Mouse (Mus musculus) lung, postnatal 10 days (tissue): ENCODE results near the gene Dbndd1.
"Not testable (repeated sequence)": the region's sequence is repeated elsewhere in the genome, so short reads cannot be mapped to it uniquely, and the experiment has no call there.

Experiments
- DNase-seq: peaks from one replicate; pipeline ENCODE4 v3.0.0; 2021

The Dbndd1 gene

DNA sequence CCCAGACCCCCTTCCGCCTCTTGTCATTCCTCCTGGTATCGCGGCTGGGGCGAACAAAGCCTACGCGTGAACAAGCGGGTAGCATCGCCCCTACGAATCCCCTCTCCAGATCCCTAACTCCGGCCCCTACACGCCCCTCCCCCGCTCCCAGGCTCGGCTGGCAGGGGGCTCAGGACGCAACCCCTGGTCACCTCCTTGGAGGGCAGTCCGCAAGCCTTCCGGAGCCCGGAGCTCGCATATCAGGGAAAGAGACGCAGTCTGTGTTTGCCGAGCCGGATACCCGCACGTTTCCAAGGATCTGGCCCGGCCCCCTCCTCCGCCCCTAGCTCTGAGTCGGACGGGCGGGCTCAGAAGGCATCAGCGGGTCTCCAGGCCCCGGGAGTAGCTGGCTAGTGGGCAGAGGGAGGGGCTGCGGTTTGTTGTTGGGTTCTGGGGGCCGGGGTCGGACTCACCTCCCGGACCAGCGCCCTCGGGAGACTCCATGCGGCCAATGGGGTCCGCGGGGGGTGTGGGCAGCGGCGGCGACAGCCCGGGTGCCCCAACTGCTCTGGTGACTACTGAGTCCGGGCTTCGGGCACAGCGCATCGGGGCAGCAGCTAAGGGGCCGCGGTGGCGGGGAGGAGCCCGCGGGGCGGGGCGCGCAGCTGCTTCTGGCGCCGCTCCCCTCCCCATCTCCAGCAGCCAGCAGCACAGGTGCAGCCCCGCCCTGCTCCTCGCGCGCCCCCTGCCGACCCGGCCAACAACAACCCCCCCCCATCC lies at the start of gene Dbndd1:
Gene Dbndd1 (minus strand): TSS at position 683 of the 759 bp plus-strand sequence.
- DNase-seq, result peak; percentile 46

DNA sequence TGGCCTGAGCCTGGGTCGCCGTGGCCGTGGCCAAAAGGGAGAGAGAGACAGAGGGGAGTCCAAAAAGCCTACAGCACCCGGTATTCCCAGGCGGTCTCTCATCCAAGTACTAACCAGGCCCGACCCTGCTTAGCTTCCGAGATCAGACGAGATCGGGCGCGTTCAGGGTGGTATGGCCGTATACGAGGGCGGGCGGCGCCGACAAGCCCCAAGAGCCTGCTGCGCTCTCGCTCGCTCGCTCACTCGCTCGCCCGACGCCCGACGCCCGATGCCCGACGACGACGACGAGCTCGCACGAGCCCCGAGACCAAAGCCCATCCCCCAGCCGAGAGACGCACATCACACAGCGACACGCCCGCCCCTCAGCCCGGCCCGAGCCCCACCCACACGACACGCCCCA lies 49.0 kb upstream of the Dbndd1 start:
- DNase-seq, result not testable (repeated sequence)

- DNase-seq, result peak; percentile 28
Observed at GRCm38 (mm10) chr8:123537641-123538040, 22.4 kb upstream of the Dbndd1 start.

- no peak for DNase-seq
Observed at GRCm38 (mm10) chr8:123536990-123537380, 21.7 kb upstream of the Dbndd1 start.

GRCm38 (mm10) chr8:123536242-123536989 lies 21.2 kb upstream of the Dbndd1 start:
- no peak for DNase-seq

- no peak for DNase-seq
Observed at GRCm38 (mm10) chr8:123527720-123528489, 12.6 kb upstream of the Dbndd1 start.

DNA sequence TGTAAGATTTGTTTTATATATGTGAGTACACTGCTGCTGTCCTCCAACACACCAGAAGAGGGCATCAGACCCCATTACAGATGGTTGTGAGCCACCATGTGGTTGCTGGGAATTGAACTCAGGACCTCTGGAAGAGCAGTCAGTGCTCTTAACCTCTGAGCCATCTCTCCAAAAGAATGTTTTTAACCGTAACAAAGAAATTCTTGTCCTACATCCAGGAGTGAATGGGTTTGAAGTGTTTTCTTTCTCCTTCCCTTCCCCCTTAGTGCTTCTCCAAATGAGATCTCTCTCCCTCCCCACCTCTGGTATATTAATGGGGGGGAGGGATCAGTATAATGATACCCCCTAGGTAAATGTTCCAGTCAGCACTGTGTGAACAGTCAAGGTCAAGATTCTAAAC lies 4.8 kb upstream of the Dbndd1 start:
- DNase-seq, result not testable (repeated sequence)

GRCm38 (mm10) chr8:123518667-123519066 lies 3.4 kb upstream of the Dbndd1 start, which contains the start of gene Gas8:
TSS of gene Gas8 (plus strand) at chr8:123518834.
- peak; percentile 94 for DNase-seq

- no peak for DNase-seq
Observed at GRCm38 (mm10) chr8:123518172-123518571, 2.9 kb upstream of the Dbndd1 start.

GRCm38 (mm10) chr8:123516596-123516995 lies 1.3 kb upstream of the Dbndd1 start:
- no peak for DNase-seq

DNA sequence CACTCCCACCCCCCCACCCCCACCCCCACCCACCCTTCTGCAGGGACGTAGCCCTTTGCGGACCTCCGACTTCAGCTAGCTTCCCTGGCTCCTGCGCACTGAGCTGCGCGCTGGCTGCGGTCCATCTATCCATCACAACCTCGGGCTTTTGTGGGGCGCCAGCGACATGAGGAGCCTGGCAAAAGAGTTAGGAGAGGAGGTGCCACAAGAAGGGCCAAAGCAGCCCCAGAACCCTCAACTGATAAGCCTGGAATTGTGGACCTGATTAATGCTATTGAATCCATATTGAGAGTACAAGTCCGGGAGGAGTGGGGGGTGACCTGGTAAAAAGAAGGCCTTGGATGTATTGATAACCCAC lies 256 bp upstream of the Dbndd1 start:
- DNase-seq, result no peak

- DNase-seq, result no peak
Observed at GRCm38 (mm10) chr8:123514136-123514535, 1.1 kb downstream of the Dbndd1 start.

- no peak for DNase-seq
Observed at GRCm38 (mm10) chr8:123510819-123511218, 4.4 kb downstream of the Dbndd1 start.

DNA sequence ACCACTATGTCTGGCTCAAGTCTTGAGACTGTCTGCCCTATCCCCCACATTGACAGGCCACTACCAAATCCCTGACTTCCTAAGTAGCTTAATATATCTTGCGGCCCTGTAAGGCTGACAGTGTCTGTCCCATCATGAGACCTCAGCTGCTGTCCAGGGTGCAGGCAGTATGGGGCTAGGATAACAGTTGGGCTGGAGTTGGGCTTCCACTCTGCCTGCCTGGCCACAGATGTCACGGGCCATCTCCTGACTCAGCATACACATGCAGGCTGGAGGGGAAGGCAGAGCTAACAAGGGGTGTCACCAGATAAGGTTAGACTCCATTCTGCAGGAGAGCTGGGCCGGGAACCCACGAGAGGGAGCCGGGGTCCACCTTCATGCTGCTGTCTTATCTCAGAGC lies 8.1 kb downstream of the Dbndd1 start:
- DNase-seq, result no peak

DNA sequence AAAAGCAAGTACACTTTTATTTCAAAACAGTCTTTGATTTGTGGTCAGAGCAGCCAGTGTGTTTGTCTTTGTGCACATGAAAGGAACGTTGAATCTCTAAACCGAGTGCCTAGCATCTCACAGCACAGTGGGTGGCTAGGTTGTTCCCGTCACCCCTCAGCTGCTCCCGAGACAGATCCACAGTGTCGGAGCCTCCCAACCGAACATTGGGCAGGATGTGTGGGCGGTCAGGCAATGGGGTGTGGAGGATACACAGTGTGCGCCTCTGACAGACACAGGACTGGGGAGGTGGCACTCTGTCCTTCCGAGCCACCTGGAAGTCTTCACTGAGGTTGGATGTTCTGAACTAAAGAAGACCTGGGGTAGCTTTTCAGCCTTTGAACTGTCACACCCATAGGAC lies 9.6 kb downstream of the Dbndd1 start:
- DNase-seq, result no peak

GRCm38 (mm10) chr8:123505267-123505666 lies 10.0 kb downstream of the Dbndd1 start:
- DNase-seq, result no peak

DNA sequence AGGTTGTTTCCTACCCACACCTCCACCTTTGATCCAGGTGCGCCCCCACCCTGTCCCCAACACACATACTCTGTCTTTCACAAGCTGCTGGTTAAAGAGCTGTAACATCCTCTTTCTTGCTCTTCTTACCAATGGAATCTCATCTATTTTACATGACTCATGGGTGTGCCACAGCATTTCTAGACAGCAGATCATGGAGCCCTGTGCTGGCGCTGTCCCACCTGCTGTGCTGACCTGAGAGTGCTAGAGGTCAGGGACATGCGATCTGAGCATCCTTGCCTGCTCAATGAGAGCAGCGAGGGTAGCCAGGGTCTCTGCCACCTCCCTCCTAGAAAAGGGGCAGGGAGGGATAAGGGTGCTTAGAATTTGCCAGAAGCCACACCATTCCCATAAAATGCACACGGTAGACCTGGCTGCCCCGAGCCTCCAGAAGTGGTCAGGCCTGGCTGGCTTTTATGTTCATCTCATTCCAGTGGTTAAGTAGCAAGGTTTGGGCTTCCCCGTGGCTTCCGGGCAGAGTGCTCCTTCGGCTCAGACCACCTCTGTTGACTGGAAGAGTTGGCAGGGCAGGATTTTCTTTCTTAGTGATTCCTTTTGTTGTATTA lies 10.6 kb downstream of the Dbndd1 start:
- no peak for DNase-seq

DNA sequence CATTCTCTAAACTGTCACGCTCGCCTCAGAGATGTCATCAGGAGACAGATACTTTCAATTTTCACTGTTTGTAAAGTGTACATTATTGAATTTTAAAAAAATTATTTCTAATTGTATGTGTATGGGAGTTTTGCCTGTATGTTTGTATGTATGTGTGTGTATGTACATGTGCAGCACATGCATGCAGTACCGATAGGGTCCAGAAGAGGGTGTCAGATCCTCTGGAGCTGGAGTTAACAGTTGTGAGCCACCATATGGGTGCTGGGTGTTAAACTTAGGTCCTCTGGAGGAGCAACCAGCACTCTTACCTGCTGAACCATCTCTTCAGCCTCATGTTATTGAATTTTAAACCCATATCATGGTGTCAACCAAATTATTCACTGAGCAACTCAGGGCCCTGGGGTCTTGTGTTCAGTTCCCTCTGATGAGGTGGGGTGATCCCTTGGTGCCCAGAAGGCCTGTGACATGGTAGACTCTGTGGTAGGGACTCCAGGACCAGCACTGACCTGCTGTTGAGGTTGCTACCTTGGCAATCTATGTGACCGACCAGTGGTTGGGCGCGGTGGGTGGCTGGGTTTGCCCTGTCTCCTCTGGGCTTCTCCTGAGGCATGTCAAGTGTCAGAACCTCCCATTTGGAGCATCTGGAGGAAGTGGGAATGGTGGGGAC lies 11.3 kb downstream of the Dbndd1 start:
- DNase-seq, result no peak

DNA sequence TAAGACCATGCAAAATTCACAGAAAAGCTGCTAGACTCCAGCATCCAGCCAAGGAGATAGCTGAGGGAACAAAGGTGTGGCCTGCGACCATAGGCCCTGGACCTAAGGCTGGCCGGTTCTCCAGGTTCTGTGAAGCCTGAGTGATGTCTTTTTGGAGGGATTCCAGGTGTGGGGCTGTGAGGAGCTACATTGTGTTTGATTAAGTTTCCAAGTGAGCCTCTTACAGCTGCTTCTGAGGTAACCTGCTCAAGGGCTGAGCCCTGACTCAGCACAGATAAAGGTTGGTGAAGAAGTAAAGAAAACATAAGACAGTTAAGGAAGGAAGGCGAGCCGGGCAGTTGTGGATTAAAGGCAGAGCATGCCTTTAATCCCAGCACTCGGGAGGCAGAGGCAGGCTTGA lies 13.1 kb downstream of the Dbndd1 start:
- DNase-seq, result peak; percentile 17

DNA sequence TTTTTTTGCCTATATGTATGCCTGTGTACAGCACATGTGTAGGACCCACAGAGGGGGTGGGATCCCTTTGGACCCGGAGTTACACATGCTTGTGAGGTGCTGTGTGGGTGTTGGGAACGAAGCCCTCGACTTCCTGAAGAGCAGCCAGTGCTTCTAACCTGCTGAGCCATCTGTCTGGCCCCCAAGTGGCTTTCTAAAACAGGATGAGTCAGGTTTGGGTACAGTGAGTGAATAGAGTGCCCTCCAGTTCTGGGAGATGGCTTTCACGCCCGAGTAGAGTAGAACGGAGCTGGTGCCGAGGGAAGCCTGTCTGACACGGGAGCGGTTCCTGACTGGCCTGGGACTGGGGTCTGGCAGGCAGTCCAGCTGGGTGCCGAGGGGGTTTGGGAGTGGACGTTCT lies 15.7 kb downstream of the Dbndd1 start:
- no peak for DNase-seq

GRCm38 (mm10) chr8:123498963-123499362 lies 16.3 kb downstream of the Dbndd1 start:
- no peak for DNase-seq

- no peak for DNase-seq
Observed at GRCm38 (mm10) chr8:123497699-123498098, 17.6 kb downstream of the Dbndd1 start.

DNA sequence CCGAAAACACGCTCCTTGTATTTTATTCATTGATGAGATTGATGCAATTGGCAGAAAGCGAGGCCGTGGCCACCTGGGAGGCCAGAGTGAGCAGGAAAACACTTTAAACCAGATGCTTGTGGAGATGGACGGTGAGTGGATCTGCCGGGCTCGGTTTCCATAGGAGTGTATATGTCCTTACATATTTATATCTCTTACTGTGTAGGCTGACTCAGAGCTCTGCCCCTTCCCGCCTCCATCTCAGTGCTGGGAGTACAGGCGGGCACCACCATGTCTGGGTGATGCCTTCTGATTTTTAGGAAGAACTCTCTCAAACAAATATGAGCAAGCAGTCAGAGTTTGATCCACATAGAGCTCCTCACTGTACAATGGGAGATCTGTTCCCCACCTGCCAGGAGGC lies 22.4 kb downstream of the Dbndd1 start:
- DNase-seq, result no peak
